Mouse (Mus musculus) lung, postnatal 36 days (tissue): ENCODE results near the gene Dnaaf5.
A peak's percentile ranks its signal among the peaks of the same experiment; 100 is the strongest.

ENCODE experiments used
- DNase-seq: peaks from one replicate; pipeline ENCODE4 v3.0.0; 2022; ENCODE audit warnings: mixed read lengths

Dnaaf5 gene

DNA sequence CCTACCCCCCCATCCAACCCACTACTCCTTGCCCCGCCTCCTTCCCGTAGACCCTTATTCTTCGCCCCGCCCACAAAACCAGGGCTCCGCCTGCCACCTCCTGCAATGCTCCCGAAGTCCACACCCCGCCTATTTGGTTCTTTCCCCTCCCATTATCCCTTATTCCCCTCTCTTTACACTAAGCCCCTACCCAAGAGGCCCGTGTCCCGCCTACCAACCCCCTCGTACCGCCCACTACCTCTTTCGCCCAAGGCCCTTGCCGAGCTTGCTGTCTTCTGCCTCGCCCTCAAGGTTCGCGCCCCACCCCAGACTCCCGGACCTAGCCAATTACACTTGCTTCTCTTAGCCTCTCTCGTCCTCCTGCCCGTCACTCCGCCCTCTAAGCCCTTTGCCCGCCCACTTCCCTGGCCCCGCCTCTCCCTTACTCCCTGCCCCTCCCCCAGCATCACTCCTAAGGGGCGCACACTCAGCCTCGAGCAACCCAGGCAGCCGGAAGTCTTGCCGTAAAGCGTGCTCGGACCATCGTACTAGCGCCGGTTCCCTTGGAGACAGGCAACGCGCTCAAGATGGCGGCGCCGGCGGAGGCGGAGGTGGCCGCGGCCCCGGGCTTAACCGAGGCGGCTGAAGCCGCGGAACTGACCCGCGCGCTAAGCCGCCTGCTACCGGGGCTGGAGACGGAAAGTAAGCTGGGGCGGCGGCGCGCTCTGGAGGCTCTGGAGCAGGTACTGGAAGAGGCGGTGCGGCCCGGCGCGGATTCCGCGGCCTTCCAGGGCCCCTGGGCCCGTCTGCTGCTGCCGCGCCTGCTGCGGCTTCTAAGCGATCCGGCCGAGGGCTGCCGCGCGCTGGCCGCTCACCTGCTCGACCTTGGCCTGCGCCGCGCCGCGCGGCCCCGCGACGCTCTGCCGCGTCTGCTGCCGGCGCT lies at the start of gene Dnaaf5, which contains the start of gene Prkar1b:
Dnaaf5 (plus strand) TSS at position 543 of the 922 bp plus-strand sequence.
Prkar1b (minus strand) TSS at position 321 of the 922 bp plus-strand sequence.
- DNase-seq: peak; percentile 98

DNA sequence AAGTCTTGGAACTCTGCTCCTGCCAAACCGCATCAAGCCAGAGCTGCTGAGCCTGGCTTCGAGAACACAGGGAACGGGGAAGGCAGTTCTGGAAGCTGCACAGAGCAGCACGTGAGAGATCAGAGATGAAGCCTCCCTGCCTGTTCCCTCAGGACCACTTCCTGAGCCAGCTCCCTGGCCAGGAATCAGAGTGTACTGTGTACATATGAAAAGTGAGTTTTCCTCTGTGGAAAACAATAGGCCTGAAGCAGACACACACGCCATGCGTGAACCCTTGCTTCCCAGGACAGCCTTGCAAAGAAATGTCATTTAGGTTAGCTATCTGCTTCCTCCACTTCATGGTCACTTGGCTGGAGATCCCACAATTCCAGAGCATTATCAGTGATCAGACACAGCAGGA lies 48.2 kb upstream of the Dnaaf5 start:
- DNase-seq: no peak

DNA sequence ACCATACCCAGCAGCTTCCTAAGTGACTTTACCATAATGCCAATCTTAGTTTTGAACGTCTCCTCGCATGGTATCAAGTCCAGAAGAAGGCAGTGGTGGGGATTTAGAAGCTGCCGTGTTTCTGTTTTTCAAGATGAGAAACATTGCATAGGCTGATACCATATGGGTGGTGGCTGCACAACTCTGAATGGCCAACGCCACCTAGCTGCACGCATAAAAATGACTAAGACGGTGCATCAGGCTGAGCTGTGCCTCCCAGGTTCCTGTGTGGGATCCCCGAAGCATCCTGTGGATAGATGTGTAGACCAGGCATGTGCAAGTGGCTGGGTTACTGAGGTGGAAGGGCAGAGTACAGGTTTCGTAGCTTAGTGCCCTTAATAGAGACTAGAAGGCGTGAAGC lies 42.2 kb upstream of the Dnaaf5 start:
- DNase-seq: peak; percentile 24

DNA sequence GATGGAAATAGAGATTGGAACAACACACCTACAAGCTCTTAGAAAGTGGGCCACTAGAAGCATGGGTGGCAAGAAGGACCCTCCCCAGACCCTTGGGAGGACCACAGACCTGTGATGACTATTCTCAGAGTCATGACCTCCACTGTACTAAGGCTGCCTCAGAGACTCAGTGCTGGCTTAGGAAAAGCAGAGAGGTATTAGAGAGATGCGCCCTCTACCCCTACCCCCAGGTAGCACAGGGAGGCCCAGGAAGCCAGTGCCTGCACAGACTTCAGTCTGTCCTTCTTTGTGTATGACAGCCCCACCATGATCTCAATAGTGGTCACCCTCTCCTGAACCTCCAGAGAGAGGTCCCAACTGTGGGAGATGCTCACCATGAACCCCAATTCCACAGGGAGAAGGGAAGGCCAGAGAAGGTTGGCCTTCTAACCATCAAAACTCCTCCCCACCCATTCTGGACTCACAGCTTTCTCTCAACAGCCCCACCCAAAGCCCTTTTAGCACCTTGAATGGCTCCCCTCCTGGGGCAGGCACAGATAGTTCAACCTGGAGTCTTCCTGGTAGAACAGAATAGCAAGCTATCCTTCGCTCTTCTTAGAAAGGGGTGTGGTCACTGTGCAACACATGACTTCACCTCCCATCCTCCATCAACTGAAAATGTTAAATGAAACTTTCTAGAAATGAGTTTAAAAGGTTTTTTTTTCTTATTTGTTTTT lies 39.7 kb upstream of the Dnaaf5 start:
- DNase-seq: no peak

DNA sequence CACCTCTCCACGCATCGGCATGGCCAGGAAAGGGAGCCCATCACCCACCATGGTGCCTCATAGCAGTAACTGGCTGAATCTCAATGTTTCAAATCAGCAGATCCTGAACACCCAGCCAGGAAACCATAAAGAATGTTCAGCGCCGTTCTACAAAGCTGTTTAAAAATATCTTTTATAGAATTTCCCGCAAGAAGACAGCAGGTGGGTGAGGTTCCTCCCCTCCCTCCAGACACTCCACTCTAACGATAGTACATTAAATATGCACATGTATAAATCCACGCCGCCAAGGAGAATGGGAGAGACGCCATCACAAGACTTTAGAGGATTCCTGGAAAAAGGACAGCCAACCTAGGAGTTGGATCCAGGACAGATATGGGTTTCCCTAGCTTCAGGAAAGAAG lies 38.0 kb upstream of the Dnaaf5 start:
- no peak for DNase-seq

DNA sequence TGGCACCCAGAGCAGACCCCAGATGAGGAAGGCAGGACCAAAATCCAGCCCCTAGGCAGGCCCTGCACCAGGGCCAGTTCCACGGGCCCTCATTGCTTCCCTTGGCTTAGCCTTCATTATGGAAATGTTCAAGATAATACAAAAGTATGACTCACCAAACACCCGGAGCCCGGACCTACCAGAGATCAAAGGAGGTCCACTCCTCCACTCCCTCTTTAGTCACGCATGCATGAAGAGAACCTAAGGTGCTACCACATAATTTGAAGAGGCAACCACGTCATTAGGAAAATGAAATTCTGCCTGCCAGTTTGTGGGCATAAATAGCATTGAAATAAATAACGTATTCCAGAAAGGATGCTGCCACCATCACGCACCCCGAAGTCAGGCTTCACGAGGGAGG lies 37.6 kb upstream of the Dnaaf5 start:
- no peak for DNase-seq

DNA sequence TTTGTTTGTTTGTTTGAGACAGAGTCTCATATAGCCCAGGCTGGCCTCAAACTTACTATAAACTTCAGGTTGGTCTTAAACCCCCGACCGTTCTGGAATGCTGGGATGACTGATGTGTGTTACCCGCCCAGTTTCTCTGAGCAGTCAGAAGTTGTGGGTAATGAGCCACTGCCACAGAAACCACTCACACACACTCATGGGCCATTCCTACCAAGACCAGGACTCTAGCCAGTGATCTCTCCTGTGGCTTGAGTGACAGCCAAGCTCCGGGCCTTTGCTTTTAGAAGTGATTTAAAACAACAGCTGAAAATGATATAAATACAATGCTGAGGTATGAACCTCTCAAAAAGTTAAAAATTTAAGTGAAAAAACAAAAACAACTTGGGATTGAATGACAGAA lies 35.1 kb upstream of the Dnaaf5 start:
- DNase-seq: no peak

DNA sequence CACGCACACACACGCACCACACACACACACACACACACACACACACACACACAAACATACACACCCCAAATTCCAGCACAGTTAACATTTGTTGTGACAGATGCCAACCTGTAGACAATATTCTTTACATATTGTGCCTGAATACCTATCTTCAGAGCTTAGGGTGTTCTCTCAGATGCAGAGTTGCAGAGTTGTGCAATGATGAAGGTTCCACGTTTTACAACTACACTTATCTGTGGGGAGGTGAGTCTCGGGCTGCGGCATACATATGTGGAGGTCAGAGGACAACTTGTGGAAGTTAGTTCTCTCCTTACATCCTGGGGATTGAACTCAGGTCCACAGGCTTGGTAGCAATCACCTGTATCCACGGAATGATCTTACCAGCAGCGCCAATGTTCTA lies 34.5 kb upstream of the Dnaaf5 start:
- no peak for DNase-seq

DNA sequence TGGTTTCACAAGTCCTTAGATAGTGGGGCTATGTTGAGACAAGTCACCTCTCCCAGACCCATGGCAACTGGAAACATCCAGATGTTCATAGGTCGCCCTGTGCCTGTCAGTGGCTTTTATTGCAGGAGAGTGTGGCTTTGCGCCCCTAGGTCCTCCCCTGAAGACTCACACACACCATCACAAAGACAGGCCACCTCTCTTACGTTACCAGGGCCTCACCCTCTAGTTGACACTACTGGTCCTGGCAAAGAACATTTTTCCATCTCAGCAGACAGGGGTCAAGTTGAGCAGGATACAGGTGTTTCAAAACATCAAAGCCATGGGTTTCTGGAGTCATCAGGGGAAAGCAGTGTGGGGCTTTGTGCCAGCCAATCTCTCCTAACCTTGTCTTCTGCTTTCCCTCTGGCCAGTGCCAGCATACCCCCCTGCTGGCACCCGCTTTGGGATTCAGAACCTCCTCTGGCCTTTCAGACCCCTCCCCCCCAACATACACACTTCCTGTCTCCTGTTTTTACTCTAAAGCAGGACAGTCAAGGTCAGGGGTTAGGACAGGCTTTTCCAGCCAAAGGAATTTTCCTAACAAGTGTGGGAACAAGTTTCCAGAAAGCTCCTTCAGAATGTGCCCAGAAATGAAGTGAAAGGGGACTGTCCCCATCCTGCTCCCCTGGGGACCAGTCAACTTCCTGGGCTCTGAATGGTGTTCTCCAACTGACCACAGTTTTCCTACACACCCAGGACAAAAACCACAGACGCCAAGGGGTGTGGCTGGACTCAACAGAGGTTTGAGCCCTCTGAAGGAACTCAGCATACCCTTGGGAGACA lies 31.7 kb upstream of the Dnaaf5 start:
- peak; percentile 67 for DNase-seq

DNA sequence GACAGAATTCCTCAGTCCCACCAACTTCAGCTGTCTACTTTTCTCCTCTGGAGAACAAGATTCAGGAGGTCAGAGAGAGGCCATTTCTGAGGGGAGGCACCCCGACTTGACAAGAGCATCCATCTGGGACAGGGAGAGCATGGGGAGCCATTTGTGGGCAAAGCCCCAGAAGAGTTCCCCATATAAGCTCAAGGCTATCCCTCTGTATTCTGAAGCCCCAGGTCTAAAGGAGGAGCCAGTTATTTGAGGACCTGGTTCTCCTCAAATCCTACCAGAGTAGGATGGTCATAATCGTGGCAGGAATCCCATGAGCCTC lies 31.1 kb upstream of the Dnaaf5 start:
- DNase-seq: no peak

DNA sequence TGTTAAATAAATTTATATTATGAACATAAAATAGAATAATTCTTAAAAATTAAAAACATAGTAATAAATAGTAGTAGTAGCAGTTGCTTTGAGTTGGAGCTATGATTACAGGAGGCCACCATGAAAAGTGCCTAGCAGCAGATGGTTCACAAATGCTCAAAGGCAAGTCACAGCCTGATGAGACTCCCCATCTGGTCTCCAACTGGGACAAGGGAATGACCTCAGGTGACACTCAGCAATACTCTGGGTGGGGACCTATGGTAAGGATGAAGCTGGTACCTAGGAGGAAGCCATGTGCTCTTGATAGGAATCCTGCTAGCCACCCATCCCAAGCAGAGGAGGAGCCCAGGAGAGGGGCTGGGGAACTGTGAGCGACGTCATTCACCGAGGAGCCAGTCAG lies 24.3 kb upstream of the Dnaaf5 start:
- DNase-seq: no peak

DNA sequence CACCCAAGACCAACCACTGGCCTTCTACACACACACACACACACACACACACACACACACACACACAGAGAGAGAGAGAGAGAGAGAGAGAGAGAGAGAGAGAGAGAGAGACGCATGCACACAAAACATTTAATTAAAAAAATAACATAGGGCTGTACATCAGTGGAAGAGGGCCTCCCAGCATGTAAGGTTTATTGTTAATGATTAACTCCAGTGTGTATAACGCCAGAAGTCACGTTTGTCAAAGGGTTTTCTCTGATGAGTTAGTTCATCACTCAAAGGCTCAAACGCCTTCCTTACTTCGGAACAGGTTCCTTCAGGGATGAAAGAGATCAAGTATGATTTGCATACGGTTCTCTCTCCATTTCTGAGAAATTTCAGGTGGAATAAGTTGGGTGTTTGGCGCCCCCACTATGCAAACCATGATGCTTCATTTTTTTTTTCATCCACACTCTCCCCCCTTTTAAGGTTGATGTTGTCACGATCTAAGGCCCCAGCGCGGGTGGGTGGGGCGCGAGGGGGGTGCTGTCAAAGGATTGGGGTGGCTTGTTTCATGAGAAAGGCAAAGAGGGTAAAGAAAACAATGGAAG lies 21.5 kb upstream of the Dnaaf5 start:
- no peak for DNase-seq

DNA sequence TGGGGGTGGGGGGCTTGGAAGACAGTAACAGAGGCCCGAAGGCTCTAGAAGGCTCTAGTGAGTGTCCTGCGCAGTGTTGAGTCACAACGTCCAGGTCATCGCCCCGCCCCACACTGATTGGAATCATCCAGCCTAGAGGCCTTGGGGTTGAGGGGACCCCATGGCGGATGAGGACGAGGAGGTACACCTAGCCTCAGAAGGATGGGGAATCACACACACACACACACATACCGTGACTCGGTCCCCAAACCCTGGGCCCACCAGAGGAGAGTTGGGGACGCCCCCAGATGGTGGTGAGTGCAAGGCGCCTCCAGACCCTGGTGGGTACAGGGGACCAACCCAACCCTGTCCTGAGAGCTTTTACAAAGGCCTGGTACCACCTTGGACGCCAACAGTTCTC lies 20.9 kb upstream of the Dnaaf5 start:
- no peak for DNase-seq

DNA sequence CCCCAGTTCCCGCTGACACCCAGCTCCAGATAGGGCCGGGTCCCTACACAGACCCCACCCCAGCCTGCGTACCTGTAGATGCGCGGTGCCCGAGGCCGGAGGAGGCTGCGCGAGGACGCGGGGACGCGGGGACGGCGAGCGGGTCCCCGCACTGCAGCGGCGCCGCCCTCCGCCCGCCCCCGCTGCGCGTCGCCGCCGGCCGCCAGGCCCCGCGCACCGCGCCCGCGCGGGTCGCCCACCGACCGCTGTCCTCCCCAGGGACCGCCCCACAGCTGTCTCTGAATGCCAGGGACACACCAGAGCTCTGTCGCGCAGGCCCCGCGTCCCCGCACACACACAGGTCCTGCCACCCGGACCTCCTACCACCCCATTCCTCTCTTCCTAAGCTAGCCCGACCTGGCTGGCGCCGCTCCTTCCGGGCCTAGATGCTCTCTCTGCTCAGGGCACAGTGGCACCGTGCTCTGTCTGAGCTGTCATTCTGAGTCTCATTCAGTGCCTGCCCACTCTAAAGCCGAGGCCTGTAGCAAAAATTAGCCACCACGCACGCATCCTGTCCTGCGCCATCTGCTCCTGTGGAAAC lies 20.4 kb upstream of the Dnaaf5 start:
- no peak for DNase-seq

DNA sequence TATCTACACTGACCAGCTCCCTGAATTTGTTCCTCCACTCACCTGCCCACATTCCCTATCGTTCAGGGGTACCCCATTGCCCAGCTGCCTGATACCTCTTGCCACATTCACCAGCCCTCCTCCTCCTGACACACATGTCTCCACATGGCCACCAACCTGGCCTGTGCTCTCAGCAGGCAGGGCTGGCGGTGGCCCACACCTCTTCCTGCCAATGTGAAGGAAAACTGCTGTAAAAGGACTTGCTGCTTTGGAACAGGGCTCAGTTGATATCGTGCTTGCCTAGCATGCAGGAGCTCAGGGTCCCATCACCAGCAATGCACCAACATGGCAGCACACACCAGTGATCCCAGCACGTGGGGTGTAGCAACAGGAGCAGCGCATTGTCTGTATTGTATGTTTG lies 19.7 kb upstream of the Dnaaf5 start:
- no peak for DNase-seq

DNA sequence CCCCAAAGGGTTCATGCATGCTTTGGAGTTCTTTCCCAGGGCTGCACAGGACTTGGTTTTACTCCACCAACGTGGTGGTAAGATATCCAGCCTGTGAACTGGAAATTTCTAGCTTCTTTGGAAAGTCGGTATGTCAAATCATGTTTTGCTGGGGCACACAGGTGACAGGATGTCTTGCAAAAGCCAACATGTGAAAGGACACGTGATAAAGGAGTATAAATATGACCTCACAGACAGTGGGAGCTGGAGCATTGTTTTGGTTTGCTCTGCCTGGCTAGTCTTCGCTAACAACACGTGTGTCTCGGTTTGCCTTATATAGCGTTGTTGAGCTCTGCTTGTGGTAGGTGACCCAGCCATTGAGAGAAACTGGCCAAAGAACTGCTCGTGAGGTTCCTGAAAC lies 15.5 kb upstream of the Dnaaf5 start:
- DNase-seq: no peak

DNA sequence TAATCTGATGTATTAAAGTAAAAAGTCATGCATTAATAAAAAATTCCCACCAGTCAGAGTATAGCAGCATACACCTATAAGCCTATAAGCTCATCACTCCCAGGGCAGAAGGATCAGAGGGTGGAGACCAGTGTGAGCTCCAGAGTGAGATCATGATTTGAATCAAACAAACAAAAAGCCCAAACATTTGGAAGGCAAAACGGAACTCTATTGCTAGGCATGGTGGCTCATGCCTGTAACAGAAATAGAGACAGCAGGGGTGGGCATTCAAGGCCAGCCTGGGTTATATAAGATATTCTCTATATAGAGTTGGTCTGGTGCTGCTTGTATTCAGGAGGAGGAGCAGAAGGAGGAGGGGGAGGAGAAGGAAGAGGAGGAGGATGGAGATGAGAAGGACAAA lies 13.7 kb upstream of the Dnaaf5 start:
- no peak for DNase-seq

DNA sequence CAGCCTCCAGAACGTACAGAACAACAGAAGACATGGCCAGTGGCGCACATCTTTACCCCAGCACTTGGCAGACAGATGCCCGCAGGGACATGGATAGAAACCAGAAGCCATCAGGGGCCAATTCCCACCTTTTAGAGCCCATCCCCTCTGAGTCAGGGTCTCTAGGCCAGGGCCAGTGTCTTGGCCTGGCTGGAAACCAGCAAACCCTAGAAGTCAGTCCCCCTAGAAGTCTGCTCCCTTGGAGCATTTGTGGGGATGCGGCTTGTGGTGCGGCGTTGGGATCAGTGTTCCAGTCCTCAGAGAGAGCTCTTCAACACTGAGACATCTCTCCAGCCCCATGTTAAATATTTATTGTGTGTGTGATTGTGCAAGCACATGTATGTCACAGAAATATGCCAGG lies 12.8 kb upstream of the Dnaaf5 start:
- no peak for DNase-seq

DNA sequence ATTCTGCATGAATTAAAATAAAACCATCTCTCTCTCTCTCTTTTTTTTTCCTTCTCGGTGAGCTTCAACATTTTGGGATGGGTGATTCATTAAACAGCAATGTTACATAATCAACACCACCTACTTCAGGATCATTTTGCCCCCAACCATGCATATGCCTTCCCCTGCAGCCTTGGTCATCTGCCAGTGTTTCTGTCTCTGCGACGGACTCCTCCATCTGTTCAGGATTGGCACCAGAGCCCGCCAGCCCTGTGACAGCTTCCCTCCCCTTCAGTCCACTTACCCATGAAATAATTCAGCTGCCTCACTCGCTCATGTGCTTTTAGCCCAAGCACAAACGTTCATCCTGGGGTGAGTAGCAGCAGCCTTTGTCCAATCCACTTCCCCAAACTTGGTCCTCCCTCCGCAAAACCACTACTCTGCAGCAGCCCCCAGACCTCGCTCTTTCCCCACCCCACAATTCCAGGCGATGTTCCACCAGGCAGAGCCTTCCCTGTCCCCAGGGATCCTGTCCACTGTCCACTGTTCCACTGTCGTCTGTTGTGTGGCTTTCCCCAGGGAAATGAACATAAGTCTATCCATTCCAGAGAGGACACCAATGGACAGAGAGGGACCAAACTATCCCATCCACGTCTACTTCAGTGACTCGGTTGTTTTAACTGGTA lies 11.6 kb upstream of the Dnaaf5 start:
- peak; percentile 38 for DNase-seq

DNA sequence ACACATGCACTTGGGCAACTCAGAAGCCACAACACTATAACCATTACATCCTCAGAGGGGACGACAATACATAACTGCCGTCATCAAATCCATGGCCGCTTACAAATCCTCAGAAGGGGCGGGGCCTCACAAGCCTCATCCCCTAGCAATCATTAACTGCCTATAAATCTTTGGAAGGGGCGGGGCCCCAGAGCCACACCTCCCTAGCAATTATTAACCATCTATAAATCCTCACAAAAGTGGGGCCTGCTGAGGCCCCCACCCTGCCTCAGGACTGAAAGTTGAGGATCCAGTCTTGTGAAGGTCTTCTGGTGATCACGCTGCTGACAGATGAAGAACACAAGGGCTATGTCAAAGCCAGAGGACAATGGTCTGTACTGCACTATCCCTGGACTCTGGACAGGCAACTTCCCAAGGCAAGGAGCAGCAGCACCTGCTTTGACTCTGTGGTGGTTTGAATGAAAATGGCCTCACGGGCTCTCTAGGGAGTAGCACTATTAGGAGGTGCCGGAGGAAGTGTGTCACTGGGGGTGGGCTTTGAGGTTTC lies 11.0 kb upstream of the Dnaaf5 start:
- DNase-seq: no peak

DNA sequence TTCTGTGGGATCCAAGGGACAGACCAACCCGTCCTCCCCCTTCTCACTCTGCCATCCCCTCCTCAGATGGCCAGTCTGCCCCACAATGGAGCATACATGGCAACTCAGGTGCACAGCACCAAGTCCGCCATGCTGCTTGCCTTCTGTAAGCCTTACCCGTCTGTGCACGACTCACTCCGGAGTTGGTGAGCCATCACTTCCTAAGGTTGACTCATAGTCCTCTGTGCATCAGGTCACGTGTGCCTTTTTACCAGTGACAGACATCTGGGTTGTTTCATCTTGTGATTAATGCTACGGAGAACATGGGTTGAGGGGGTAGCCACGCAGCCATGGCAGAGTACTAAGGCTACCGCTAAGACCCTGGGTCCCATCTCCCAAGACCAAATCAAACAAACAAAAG lies 9.4 kb upstream of the Dnaaf5 start:
- no peak for DNase-seq

DNA sequence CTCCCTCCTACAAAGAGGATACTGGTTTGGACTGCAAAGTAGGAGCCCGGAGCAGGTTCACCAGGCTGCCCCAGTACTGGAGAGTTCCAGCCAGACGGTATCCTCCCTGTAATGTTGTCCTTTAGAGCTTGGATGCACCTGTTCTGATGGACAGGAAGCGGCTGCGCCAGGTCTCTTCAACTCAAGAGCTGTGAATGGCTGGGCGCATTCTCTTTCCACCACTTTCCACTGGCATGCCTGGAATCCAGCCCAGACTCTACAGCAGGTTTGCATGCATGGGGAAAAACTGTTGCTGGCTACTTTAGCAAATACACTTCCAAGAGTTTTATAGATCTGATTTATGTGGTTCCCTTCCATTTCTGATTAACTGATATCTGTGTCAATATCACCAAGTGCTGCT lies 8.7 kb upstream of the Dnaaf5 start:
- DNase-seq: peak; percentile 58
